Mouse (Mus musculus) retina, adult 2 months (tissue): ENCODE results near the gene Myh14.
A peak's percentile ranks its signal among the peaks of the same experiment; 100 is the strongest.

Experiments
- DNase-seq: peaks from one replicate; pipeline ENCODE4 v3.0.0-alpha.2; 2012; ENCODE audit warnings: low read depth, low spot score

Myh14 gene

GRCm38 (mm10) chr7:44600691-44601262, 69.9 kb downstream of the Myh14 start:
- no peak for DNase-seq

- no peak for DNase-seq
These were observed 72.3 kb downstream of the Myh14 start for GRCm38 (mm10) chr7:44598336-44598735.

DNA sequence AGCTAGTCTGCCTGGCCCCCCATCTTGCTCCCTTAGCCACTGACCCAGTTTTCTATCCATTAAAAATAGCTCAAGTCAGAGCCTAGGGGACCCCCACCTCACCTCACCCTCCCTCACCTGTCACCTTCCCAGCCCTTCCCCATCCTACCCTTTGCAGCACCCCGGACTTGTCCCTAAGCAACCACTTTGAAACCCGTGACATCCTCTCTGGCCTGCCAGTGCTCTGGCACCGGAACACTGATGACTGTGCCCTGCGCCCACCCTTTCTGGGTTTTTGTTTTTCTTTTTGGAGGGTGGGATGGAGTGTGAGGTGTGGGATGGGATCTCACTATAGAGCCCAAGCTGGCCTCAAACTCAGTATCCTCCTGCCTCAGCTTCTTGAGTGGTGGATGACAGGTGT, 73.0 kb downstream of the Myh14 start:
- DNase-seq, result no peak

DNA sequence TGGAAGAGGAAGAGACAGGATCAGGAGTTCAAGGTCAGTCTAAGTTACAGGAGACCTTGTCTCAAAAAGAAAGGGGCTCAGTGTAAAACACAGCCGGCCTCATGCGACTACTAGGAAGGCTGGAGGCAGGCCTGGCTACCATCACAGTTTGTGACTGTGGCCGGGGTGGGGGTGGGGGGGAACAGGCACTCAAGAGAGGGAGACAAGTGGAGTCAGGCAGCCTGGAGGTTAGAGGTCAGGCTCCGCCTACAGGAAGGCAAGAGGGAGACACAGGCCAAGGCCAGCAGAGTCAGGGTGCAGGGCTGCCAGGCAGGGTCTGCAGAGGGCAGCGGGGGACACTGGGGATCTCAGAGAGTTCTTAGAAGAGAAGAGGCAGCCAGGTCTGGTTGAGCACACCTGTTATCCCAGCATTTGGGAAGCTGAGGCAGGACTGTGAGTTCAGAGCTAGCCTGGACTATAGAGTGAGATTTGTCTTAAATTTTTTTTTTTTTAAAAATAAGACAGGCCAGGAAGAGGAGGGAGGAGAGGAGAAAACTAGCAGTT, 73.6 kb downstream of the Myh14 start:
- DNase-seq, result no peak

DNA sequence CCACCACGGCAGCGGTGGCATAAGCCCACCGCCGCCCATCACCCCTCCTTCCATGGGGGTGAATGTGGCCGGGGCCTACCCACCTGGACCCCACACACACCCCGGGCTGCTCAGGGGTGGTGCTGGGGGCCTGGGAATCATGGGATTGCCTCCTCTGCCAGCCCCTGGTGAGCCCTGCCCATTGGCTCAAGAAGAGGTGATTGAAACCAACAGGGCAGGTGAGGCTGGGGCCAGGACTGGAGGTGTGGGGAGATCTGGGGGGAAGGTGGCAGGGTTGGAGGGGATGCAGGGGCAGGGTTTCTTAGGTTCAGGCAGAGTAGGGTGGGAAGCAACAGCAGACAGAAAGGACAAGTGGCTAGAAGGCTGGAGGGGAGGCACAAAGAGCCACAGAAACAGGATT, 74.6 kb downstream of the Myh14 start:
- DNase-seq, result no peak

DNA sequence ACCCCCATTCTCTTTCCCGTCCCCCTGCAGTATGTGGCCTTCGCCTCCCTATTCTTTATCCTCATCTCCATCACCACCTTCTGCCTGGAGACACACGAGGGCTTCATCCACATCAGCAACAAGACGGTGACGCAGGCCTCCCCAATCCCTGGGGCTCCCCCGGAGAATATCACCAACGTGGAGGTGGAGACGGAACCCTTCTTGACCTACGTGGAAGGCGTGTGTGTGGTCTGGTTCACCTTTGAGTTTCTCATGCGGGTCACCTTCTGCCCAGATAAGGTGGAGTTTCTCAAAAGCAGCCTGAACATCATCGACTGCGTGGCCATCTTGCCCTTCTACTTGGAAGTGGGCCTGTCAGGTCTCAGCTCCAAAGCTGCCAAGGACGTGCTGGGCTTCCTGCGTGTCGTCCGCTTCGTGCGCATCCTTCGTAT, 75.5 kb downstream of the Myh14 start:
- DNase-seq, result no peak

DNA sequence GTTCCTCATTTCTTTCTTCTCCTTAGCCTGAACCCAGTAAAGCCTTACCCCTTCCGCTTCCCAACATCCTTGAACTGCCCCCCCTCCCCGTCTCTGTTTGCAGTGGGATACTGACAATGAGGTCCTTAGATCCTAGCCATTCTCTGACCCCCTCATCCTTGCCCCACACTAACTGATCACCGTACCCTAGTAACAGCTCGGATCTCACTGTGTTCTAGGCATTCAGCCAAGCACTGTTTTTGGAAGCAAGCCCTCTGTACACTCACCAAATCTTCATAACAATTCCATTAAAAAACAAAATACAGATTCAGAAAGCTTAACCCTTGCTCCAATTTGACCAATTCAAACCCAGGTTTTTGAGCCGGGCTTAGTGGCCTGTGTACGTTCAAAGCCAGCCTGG, 76.4 kb downstream of the Myh14 start:
- no peak for DNase-seq

DNA sequence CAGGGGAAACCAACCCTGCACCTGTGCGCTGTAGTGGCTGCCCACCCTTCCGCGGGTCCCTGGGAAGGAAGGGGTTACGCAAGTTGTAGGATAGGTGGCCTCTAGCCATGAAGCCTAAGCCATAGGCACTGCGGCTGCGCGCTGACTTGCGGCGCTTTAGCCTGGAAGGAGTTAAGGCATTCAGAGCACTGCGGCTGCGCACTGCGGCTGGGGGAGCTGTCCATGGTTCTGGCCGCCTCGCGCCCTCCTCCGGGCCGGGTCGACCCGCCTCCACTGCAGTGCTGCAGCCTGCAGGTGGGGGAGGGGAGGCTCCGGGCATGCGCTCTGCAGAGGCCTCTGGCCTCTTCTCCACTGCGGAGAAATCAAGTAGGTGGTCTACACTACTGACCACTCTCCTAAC, 76.9 kb downstream of the Myh14 start:
- peak; percentile 63 for DNase-seq

DNA sequence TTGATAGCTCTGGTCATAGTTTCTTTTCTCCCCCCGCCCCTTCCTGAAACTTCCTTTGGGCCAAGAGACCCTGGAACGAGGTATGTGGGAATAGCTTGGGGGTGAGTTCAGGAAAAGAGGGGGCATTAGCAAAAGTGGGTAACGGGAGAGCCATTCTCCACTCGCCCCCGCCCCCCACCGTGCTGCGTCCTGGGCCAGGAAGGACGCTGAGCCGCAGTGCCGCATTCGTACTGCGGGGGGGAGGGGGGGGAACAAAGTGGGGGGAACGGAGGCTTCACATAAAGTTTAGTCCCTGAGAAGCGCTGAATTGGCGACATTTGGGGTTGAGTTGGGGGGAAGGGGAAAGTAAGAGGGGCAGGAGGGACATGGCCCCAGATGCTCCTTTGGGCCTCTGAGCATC, 77.6 kb downstream of the Myh14 start:
- DNase-seq, result no peak

DNA sequence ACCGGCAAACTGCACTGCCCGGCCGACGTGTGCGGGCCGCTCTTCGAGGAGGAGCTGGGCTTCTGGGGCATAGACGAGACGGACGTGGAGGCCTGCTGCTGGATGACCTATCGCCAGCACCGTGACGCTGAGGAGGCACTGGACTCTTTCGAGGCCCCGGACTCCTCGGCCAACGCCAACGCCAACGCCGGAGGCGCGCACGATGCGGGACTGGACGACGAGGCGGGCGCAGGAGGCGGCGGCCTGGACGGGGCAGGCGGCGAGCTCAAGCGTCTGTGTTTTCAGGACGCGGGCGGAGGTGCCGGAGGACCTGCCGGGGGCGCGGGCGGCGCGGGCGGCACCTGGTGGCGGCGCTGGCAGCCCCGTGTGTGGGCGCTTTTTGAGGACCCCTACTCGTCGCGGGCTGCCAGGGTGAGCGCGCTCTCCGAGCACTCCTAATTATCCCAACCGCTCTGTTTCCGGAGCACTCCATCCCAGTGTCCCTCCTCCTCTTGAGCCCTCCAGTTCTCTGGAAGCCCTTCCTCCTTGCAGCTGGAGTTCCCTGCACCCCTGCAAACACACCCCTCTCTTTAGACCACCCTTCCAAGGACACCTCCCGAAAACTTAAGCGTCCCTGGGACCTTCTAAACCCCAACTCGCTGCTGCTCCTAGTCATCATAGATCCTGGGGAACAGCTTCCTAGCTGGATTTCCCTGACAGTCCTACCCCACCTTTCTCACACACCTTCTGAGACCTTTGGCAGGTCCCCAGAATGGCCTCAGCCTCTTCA, 79.1 kb downstream of the Myh14 start:
- DNase-seq, result no peak

DNA sequence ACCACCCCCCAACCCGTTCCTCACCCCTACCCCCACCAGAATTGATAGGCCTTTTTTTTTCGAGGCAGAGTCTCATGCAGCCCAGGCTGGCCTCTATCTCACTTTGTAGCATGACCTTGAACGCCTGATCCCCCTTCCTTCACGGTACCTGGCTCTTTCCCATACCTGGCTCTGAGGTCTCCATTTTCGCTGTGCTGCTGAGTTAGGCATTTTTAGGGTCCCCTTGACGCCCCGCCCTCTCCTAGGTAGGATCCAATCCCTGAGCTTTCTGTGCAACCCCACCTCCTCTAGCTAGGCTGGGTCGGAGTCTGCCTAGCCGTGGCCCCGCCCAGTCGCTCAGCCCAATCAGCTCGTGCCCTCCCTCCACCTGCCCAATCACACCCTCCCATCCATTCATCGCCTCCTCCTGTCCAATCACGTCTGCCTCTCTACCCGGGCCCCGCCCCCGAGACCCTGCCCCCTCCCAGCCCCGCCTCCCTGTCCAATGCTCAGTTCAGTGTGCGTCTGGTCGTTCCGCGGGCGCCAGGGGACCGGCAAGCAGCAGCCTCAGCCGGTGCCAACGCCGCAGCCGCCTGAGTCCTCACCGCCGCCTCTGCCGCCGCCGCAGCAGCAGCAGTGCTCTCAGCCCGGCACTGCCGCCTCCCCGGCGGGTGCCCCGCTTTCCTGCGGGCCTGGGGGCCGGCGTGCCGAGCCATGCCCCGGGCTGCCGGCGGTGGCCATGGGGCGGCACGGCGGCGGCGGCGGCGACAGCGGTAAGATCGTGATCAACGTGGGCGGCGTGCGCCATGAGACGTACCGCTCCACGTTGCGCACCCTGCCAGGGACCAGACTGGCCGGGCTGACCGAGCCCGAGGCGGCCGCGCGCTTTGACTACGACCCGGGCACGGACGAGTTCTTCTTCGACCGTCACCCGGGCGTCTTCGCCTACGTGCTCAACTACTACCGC, 80.0 kb downstream of the Myh14 start, which contains the start of gene Kcnc3:
Kcnc3 (plus strand) TSS at position 263 of the 946 bp plus-strand sequence.
- peak; percentile 91 for DNase-seq

- no peak for DNase-seq
These were observed 80.7 kb downstream of the Myh14 start for GRCm38 (mm10) chr7:44589946-44590345.

GRCm38 (mm10) chr7:44589149-44589548, 81.5 kb downstream of the Myh14 start:
- peak; percentile 69 for DNase-seq

DNA sequence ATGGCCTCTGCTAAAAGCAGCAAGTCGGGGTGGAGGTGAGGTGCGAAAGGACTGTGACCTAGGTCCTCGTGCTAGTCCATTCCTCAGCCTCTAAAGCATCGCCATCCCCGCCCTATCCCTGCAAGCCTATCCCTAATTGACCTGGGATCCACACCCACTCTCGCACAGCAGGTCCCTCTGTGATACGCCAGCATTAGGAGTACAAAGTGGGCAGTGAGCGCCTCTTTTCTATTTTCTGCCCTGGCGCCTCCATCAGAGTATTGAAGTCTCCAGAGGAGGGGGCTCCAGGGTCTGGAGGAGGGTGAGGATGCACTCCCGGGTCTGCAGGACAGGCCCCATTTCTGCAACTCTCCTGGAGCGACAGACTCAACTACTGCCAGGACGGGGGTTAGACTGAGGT, 82.3 kb downstream of the Myh14 start:
- no peak for DNase-seq

DNA sequence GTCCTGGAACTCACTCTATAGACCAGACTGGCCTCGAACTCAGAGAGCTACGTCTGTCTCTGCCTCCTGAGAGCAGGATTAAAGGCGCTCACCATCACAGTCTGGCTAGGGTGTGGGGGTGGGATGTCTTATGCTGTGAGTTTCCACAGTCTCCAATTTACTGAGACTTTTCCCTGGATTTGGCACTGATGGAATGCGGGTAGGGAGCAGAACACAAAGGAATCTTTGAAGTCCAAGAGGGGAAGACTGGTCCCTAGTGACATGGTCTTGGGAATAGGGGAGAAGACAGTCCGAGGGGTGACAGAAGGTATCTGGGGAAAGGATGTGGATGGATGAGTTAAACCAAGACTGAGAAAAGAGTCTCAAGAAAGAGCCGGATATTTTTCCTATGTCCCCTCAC, 83.0 kb downstream of the Myh14 start:
- DNase-seq, result no peak

- DNase-seq, result peak; percentile 85
These were observed 83.7 kb downstream of the Myh14 start for GRCm38 (mm10) chr7:44586930-44587329.

GRCm38 (mm10) chr7:44586518-44586917, 84.1 kb downstream of the Myh14 start:
- no peak for DNase-seq

DNA sequence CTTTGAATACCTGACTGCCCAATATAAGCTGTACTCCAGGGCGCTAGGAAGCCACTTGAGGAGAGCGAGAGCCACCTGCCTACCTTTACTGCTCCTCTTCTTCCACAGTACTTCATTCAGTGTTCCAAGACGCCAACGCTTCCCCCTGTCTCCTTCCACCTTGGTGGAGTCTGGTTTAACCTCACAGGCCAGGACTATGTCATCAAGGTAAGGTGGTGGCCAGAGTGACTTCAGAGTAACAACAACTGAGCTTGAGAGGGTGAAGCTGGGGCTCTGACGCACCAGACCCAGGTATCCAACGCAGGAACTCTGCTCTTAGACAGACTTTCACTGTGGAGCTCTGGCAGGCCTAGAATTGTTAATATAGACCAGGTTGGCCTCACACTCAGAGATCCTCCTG, 85.0 kb downstream of the Myh14 start:
- no peak for DNase-seq

- no peak for DNase-seq
These were observed 85.7 kb downstream of the Myh14 start for GRCm38 (mm10) chr7:44584921-44585320.

DNA sequence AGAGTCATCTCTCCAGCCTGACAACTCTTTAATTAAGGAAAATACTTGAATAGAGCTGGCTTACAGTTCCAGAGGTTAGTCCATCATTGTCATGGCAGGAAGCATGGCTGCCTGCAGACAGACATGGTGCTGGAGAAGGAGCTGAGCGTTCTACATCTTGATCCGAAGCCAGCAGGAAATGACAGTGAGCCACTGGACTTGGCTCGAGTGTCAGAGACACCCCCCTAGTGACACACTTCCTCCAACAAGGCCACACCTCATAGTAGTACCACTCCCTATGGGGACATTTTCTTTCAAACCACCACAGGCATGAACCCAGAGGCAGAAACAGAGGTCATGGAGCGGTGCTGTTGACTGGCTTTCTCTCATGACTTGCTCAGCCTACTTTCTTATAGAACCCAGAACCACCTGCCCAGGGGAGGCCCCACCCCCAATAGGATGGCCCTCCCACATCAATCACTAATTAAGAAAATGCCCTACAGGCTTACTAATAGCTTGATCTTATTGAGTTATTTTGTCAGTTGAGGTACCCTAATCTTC, 86.3 kb downstream of the Myh14 start:
- no peak for DNase-seq

GRCm38 (mm10) chr7:44583146-44583545, 87.5 kb downstream of the Myh14 start:
- no peak for DNase-seq

- no peak for DNase-seq
These were observed 87.9 kb downstream of the Myh14 start for GRCm38 (mm10) chr7:44582709-44583108.
